Mouse (Mus musculus): Measurements from ENCODE around the gene Sirt3.
A peak's percentile ranks its signal among the peaks of the same experiment; 100 is the strongest.
"Not testable (repeated sequence)": the region's sequence is repeated elsewhere in the genome, so short reads cannot be mapped to it uniquely, and the experiment has no call there.

Sirt3 gene

GRCm38 (mm10) chr7:140894611-140895010 lies 12.5 kb upstream of the Sirt3 start:
- peak; percentile 49 for DNase-seq

DNA sequence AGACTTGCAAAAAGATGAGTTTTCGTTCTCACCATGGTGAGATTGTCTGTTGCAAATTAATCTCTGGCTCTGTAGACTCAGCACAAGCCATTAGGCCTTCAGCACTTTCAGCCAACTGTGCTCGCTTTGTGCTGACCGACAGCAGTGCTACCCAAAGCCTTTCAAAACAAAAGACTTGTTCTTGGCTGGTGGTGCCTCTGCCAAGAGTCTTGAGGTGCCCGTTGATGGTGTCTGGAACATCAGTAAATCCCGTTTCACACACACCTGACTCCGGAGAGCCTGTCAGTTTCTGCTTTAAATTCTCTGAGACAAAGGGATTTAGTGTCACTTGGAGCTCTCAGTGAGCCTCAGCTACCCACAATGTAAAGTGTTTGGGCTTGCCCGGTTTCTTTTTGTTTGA lies 11.9 kb upstream of the Sirt3 start:
- DNase-seq, result no peak

GRCm38 (mm10) chr7:140890636-140891035 lies 8.5 kb upstream of the Sirt3 start:
- not testable (repeated sequence) for DNase-seq

- DNase-seq, result no peak
Measured at GRCm38 (mm10) chr7:140882469-140882803, 327 bp upstream of the Sirt3 start.

GRCm38 (mm10) chr7:140880865-140881515 lies 1.1 kb downstream of the Sirt3 start:
- DNase-seq, result peak; percentile 45

- DNase-seq, result peak; percentile 61
Measured at GRCm38 (mm10) chr7:140880419-140880818, 1.7 kb downstream of the Sirt3 start.

- DNase-seq, result no peak
Measured at GRCm38 (mm10) chr7:140879355-140879754, 2.8 kb downstream of the Sirt3 start.

DNA sequence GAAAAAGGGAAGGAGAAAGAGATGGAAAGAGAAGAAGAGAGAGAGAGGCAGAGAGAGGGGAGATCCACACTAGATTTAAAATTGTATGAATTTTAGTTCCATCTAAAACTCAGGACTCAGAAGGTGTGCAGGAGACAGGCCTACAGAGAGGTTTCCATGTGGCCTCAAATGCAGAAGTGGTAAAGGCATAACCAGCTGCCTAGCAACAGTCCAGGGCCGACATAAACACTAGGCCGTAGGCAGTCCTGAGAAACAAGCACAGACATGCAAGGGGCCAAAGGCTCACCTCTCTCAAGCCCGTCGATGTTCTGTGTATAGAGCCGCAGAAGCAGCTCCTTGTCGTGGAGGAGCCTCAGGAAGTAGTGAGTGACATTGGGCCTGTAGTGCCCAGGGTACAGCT lies 4.7 kb downstream of the Sirt3 start:
- no peak for DNase-seq

DNA sequence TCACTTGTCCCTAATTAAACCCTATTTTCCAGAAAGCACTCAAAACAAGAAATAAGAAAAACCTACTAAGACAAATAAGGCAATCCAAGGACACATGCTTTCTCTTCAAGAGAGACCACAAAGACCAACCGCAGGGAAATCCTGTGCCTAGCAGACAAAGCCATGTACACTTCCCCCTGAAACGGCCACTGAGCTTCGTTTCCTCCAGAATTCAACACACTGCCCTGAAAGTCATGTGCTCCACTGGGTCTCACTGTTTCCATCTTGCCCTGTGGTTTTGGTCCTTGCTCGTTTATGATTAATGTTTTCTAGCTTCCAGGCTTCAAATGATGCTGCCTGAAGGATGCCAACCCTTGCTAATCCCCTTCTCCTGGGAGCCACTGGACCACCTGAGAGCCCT lies 7.9 kb downstream of the Sirt3 start:
- DNase-seq, result no peak

GRCm38 (mm10) chr7:140864761-140865160 lies 17.3 kb downstream of the Sirt3 start:
- DNase-seq, result no peak

DNA sequence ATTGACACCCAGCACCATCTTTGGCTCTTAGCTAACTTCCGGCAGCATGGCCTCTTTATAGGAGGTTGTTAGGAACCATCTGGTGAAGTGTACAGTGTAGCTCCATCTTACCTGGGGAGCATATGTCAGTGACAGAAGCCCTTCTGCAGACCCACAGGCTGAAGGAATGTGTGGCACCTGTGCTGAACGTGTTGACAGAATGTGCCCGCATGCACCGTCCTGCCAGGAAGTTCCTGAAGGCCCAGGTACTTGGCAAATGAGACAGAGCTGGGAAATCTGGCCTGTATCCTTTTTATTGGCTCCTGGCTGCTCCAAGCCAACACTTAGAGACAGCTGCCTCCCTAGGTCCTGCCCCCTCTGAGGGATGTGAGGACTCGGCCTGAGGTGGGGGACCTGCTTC lies 21.4 kb downstream of the Sirt3 start:
- no peak for DNase-seq

DNA sequence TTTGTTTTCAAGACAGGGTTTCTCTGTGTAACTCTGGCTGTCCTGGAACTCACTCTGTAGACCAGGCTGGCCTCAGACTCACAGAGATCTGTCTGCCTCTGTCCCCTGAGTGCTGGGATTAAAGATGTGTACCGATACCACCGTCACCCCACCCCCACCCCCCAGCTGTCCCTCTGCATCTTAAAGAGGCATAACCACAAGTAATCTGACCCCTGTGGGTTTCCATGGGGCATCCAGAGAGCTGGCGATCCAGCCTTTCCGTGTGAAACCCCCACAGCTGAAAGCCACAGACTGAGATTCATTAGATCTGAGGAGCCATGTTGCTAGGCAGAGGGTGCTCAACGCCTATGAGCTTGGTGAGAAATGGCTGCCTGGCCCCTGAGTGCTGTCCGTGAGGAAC lies 22.1 kb downstream of the Sirt3 start:
- no peak for DNase-seq

- DNase-seq, result no peak
Measured at GRCm38 (mm10) chr7:140858746-140859145, 23.4 kb downstream of the Sirt3 start.

DNA sequence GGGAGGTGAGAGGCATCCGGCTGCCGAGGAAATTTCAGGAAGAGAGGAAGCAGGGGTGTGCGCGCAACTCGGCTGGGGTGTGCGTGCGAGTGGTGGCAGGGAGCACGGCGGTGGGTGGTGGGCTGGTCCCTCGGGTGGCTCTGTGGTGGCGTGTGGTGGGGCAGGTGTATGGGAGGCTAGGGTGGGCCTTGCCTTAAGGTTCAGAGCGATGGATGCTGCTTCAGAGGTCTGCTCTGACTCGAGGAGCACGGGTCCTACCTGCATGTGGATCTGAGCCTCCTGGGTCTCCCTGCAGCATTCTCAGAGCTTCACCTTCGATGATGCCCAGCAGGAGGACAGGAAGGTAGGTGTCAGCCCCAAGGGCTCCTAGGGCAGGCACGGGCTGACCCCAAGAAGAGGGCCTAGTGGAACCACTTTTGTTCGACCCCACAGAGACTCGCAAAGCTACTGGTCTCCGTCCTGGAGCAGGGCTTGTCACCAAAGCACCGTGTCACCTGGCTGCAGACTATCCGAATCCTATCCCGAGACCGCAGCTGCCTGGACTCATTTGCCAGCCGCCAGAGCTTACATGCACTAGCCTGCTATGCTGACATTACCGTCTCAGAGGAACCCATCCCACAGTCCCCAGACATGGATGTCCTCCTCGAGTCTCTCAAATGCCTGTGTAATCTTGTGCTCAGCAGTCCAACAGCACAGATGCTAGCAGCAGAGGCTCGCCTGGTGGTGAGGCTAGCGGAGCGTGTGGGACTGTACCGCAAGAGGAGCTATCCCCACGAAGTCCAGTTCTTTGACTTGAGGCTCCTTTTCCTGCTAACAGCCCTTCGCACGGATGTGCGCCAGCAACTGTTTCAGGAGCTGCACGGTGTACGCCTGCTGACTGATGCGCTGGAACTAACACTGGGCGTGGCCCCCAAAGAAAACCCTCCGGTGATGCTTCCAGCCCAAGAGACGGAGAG lies 24.3 kb downstream of the Sirt3 start, which contains the start of gene Bet1l:
Bet1l (minus strand) TSS at position 28 of the 956 bp plus-strand sequence.
- no peak for DNase-seq

GRCm38 (mm10) chr7:140856785-140857549 lies 25.1 kb downstream of the Sirt3 start, which contains the start of gene Ric8a:
Ric8a (plus strand) TSS chr7:140856957.
- DNase-seq, result peak; percentile 90

DNA sequence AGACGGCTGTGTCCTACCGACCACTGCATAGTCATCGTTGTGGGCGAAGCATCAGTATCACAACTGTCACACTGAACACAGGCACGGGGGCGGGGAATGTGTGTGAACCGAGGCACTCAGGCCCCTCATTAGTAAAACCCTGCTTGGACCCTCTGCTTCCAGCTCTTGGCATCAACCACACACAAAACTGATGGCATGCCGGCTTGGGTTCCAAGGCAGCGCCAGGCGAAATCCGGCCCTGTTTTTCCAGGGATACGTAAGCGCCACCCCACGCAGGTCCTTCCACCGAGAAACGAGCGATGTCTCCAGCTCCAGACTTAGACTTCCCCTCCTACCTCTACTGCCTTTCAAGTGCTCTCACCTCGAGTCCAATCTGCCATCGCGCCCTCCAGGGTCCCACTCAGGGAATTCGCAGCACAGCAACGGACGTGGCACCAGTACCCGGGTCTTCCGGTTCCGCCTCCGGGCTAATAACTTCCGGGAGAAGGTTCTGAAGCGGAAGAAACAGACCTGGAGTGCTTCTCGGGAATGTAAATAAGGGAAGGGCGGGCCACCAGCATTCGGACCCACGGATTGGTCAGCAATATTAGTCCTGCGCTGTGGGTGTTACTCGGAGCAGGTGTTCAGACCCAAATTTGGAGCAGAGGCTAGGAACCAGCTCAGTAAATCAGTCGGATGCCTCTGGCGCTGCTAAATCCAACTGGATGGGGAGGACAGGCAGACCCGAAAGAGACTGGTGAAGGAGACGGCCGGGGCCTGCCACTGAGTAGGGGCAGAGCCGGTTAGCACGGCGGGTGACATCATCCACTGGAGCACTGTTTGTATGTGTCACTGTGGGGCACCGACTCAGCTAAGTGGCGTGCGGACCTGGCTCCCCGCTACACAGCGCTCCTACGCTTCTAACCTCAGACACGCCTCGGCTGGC lies 26.0 kb downstream of the Sirt3 start, which contains the start of gene Gm45785:
Gm45785 (minus strand) TSS at position 472 of the 925 bp plus-strand sequence.
- DNase-seq, result peak; percentile 94

DNA sequence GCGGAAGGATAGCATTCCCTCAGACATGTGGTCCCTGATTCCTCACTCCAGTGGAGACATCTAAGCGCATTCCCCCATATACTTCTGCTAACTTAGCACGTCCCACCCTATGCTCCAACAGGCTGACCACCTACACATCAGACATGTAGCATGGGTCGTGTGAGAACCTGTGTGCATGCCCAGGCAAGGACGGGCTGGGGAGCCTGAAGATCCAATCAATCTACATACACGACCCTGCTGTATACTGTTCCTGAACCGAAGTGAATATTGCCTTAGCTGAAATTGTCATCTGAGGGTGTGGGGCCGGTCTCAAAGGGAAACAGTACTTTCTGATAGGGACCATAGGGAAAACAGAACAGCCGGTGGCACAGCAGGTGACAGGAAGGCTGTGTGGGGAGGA lies 26.9 kb downstream of the Sirt3 start:
- no peak for DNase-seq

GRCm38 (mm10) chr7:140854483-140854882 lies 27.6 kb downstream of the Sirt3 start:
- DNase-seq, result no peak

GRCm38 (mm10) chr7:140853386-140853785 lies 28.7 kb downstream of the Sirt3 start:
- DNase-seq, result peak; percentile 73

GRCm38 (mm10) chr7:140851916-140852315 lies 30.2 kb downstream of the Sirt3 start:
- no peak for DNase-seq

- no peak for DNase-seq
Measured at GRCm38 (mm10) chr7:140848591-140848990, 33.5 kb downstream of the Sirt3 start.
